Mouse (Mus musculus) cerebellum, adult 18-20 months (tissue): ENCODE results near the gene Klrb1a.
A peak's percentile ranks its signal among the peaks of the same experiment; 100 is the strongest.

Source experiments
- DNase-seq, 2 experiments: peaks; one replicate each; pipeline ENCODE4 v3.0.0; 2021

Gene Klrb1a

GRCm38 (mm10) chr6:128599555-128599954 lies 23.8 kb downstream of the Klrb1a start:
- no peak for DNase-seq

GRCm38 (mm10) chr6:128598256-128599047 lies 24.9 kb downstream of the Klrb1a start:
- DNase-seq, result no peak

- DNase-seq, result peak; percentile 21 to 35
Measured at GRCm38 (mm10) chr6:128597121-128597522, 26.2 kb downstream of the Klrb1a start.

GRCm38 (mm10) chr6:128594651-128595050 lies 28.7 kb downstream of the Klrb1a start:
- no peak for DNase-seq

- DNase-seq, result no peak
Measured at GRCm38 (mm10) chr6:128589426-128589825, 33.9 kb downstream of the Klrb1a start.

- no peak for DNase-seq
Measured at GRCm38 (mm10) chr6:128587619-128588018, 35.7 kb downstream of the Klrb1a start.

GRCm38 (mm10) chr6:128585642-128586245 lies 37.6 kb downstream of the Klrb1a start:
- no peak for DNase-seq

GRCm38 (mm10) chr6:128584070-128584660 lies 39.2 kb downstream of the Klrb1a start:
- DNase-seq, result no peak

- no peak for DNase-seq
Measured at GRCm38 (mm10) chr6:128581508-128581907, 41.8 kb downstream of the Klrb1a start, which contains the start of gene A2ml1. Gene A2ml1, minus strand, starts transcription at chr6:128581608.

GRCm38 (mm10) chr6:128577301-128577700 lies 46.0 kb downstream of the Klrb1a start:
- DNase-seq, result no peak

- no peak for DNase-seq
Measured at GRCm38 (mm10) chr6:128566589-128566988, 56.7 kb downstream of the Klrb1a start.
